Mouse (Mus musculus): ENCODE results near the gene Rnf44.

DNA sequence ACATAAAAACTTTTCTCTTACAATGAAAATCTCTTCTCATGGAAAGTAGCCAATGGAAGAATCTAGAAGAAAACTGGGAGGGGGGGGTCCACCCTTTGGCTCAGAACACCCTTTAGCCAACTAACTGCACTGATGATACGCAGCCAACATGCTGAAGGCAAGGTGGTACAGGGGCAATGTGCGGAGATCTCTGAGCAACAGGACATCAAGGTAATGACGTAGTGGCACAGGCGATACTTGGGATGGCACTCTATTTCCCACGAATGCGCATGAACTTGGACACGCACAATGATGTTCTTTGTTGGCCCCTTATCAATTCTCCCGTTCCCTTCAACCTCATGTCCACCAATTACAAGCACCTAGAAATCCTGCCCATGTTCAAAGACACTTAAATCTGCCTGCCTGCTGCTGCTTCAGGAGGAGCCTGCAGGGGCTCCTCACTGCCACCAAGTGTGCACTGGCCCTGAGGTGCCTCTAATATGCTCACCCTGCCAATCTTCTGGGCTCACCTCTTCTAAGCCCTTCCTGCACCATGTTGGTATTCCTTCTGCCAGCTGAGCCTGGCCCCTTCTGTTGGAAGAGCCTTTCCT lies 3.5 kb downstream of the Rnf44 start:
- TF ChIP-seq CTCF (conservative IDR thresholded peaks at IDR 0.05; ENCODE audit: low read length) (no peak), NANOG (IDR thresholded peaks at IDR 0.05; ENCODE audit: borderline replicate concordance, low read length) (no peak)

Measured in E14TG2a.4 (cell line).